Mouse (Mus musculus) thymus, postnatal 0 days (tissue): ENCODE measurements around the gene Cd44. TPM values are rescaled to one million over a fixed set of nuclear protein-coding genes. Genes with fewer than 3 reads are reported as not detected.

Source experiments
- DNase-seq: peaks from one replicate; pipeline ENCODE4 v3.0.0-alpha.2; 2015; ENCODE audit warnings: low spot score
- polyA plus RNA-seq: library from polyadenylated mRNA; unstranded; fragments of >200 nt; fragmentation: Nextera tagmentation; extraction: Ambion mirVana; gene quantifications from 2 replicates; pipeline ENCODE4 v1.2.1, GENCODE M21; 2015

Gene Cd44
- polyA plus RNA-seq, 1 experiment from 2014 or later = 10.5 TPM

DNA sequence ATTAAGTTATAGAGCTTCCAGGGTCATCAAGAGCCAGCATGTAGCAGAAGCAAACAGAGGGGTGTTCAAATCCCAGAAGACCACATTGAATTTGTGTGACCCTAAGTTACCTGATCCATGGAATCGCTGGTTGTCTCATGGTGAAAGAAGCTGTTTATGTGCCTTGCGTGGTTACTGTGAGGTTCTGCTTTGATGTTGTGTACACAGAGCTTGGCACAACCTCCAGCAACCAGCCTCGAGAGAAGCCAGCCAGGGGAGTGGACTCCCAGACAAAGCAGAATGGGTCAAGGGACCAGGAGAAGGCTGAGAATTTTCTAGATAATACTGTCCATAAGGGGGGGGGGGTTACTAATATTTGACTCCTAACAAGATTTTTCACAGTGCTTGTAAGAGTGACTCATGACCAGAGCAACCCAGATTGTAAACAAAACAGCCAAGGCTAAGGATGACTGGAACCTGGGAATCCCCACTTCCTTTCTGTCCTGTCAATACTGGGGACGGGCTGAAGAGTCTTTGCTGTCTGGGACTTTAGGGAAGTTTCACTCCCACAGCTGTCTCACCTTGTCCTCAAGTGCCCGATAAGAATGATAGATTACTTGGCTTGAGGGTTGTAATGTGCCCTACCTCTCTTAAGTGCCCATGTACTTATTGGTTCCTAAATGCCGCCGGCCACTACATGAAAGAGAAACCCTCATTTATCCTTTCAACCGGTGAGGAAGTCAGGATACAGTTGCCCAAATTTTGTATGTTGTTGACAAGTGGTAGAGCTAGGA lies 136.7 kb downstream of the Cd44 start:
- no peak for DNase-seq

DNA sequence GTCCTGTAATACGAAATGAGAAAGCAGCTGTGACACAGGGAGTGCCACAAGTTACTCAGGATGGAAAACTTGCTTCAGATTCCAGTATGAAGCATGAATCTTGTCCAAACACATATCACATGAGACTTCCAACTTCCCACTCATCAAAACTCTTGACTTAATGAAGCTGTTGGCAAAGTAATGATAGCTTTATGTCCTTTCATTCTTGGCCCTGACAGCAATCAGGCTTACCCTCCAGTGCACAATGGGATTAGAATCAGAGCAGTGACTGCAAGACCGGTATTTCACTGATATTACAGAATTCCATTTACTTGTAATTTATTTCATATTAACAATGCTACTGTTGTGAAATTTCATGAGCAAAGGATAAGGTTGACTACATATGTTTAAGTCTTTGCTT lies 137.5 kb downstream of the Cd44 start:
- no peak for DNase-seq

DNA sequence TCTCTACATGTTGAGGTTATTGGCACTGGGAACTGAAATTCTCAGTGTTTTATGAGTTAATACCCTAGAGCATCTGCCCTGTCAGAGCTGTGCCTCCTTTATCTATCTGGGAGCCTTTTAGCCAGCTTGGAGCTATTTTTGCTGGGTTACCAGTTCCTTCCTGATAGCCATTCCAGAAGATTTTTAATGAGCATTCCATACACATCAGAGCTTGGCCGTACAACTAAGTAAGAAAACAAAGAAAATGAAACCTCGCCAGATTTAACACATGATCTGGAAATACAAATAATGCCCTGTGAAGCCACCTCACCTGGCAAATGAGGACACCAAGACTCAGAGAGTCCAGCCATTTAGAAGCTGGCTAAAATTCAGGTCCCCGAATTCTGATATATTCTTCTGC lies 138.3 kb downstream of the Cd44 start:
- no peak for DNase-seq

Other genes with a start within 250 kb of the Cd44 start
- 0.73 and 0.98 TPM in 2 replicates for gene Slc1a2, start 243.0 kb downstream of the Cd44 start, polyA plus RNA-seq
- 29.0 and 30.1 TPM in 2 replicates for gene Pdhx, start 171.8 kb upstream of the Cd44 start, polyA plus RNA-seq
- 40.7 and 42.7 TPM in 2 replicates for gene Apip, start 172.0 kb upstream of the Cd44 start, polyA plus RNA-seq